Mouse (Mus musculus): ENCODE measurements around the gene Tanc1. TPM values are rescaled to one million over a fixed set of nuclear protein-coding genes. Genes with fewer than 3 reads are reported as not detected.

Gene Tanc1
- polyA plus RNA-seq, 2 experiments, result 1.1 to 1.3 TPM

- no peak overlapping the region for H3K4me3 ChIP-seq (ENCODE audit: insufficient read depth in 1 of 2, low read depth in 2 of 2, low read length in 2 of 2)
- WGBS (ENCODE audit: insufficient replicate concordance), result 70% methylated on average over 1 of the region's 1 CpGs
- H3K27me3 ChIP-seq (ENCODE audit: control insufficient read depth, insufficient read depth, low read length), result no peaks in the 10 kb centered on the region
- H3K9me3 ChIP-seq (ENCODE audit: control insufficient read depth, low read length), result no peaks in the 10 kb centered on the region
- no peak overlapping the region for H3K4me2 ChIP-seq (ENCODE audit: low read depth)
- no peak for DNase-seq (ENCODE audit: low read depth in 3 of 3, low spot score in 3 of 3)
- H3K4me1 ChIP-seq (replicated peaks; ENCODE audit: control insufficient read depth in 2 of 2, insufficient read depth in 2 of 2, low read length in 1 of 2), result no peaks in the 10 kb centered on the region
- H3K36me3 ChIP-seq (replicated peaks; ENCODE audit: control insufficient read depth, insufficient read depth, low read depth), result no peaks in the 10 kb centered on the region
- no peak overlapping the region for H3K27ac ChIP-seq
- H3K9ac ChIP-seq (replicated peaks), result no peak overlapping the region
- no peak for TF ChIP-seq CTCF (IDR thresholded peaks at IDR 0.05; ENCODE audit: low read depth)
- no peak for ATAC-seq (ENCODE audit: insufficient read depth)
Measured at GRCm38 (mm10) chr2:59812641-59813040, 200.8 kb downstream of the Tanc1 start.

GRCm38 (mm10) chr2:59813457-59813856, 201.6 kb downstream of the Tanc1 start:
- WGBS (ENCODE audit: insufficient replicate concordance), result 75% methylated on average over 13 of the region's 13 CpGs

GRCm38 (mm10) chr2:59814997-59815396, 203.2 kb downstream of the Tanc1 start:
- Histone ChIP-seq H3K4me2 (ENCODE audit: low read depth) (no peak overlapping the region), H3K9me3 (ENCODE audit: control insufficient read depth, low read length) (no peaks in the 10 kb centered on the region), H3K9ac (replicated peaks) (no peak overlapping the region), H3K27me3 (ENCODE audit: control insufficient read depth, insufficient read depth, low read length) (no peaks in the 10 kb centered on the region), H3K27ac (no peak overlapping the region), H3K4me3 (ENCODE audit: insufficient read depth in 1 of 2, low read depth in 2 of 2, low read length in 2 of 2) (no peak overlapping the region), H3K36me3 (replicated peaks; ENCODE audit: control insufficient read depth, insufficient read depth, low read depth) (no peaks in the 10 kb centered on the region), H3K4me1 (replicated peaks; ENCODE audit: control insufficient read depth in 2 of 2, insufficient read depth in 2 of 2, low read length in 1 of 2) (no peaks in the 10 kb centered on the region)
- 66% methylated on average over 8 of the region's 8 CpGs for WGBS (ENCODE audit: insufficient replicate concordance)
- ATAC-seq (ENCODE audit: insufficient read depth) (no peak), DNase-seq (ENCODE audit: low read depth in 3 of 3, low spot score in 3 of 3) (no peak)
- TF ChIP-seq CTCF (IDR thresholded peaks at IDR 0.05; ENCODE audit: low read depth) (no peak), EP300 (IDR thresholded peaks at IDR 0.05; ENCODE audit: low read depth) (no peak)

More at GRCm38 (mm10) chr2:59813457-59813856, 201.6 kb downstream of the Tanc1 start:
- H3K4me1 ChIP-seq (replicated peaks; ENCODE audit: control insufficient read depth in 2 of 2, insufficient read depth in 2 of 2, low read length in 1 of 2), result no peaks in the 10 kb centered on the region
- no peak for DNase-seq (ENCODE audit: low read depth in 3 of 3, low spot score in 3 of 3)
- no peak overlapping the region for H3K4me2 ChIP-seq (ENCODE audit: low read depth)
- TF ChIP-seq CTCF (IDR thresholded peaks at IDR 0.05; ENCODE audit: low read depth) (no peak), EP300 (IDR thresholded peaks at IDR 0.05; ENCODE audit: low read depth) (no peak)
- no peaks in the 10 kb centered on the region for H3K9me3 ChIP-seq (ENCODE audit: control insufficient read depth, low read length)
- ATAC-seq (ENCODE audit: insufficient read depth), result no peak
- H3K36me3 ChIP-seq (replicated peaks; ENCODE audit: control insufficient read depth, insufficient read depth, low read depth), result no peaks in the 10 kb centered on the region
- H3K9ac ChIP-seq (replicated peaks), result no peak overlapping the region
- H3K4me3 ChIP-seq (ENCODE audit: insufficient read depth in 1 of 2, low read depth in 2 of 2, low read length in 2 of 2), result no peak overlapping the region
- H3K27ac ChIP-seq, result no peak overlapping the region
- no peaks in the 10 kb centered on the region for H3K27me3 ChIP-seq (ENCODE audit: control insufficient read depth, insufficient read depth, low read length)

GRCm38 (mm10) chr2:59818663-59819062, 206.8 kb downstream of the Tanc1 start:
- ATAC-seq (ENCODE audit: insufficient read depth) (no peak), DNase-seq (ENCODE audit: low read depth in 3 of 3, low spot score in 3 of 3) (no peak)
- H3K4me2 ChIP-seq (ENCODE audit: low read depth), result no peak overlapping the region
- H3K9me3 ChIP-seq (ENCODE audit: control insufficient read depth, low read length), result no peaks in the 10 kb centered on the region
- no peak overlapping the region for H3K4me3 ChIP-seq (ENCODE audit: insufficient read depth in 1 of 2, low read depth in 2 of 2, low read length in 2 of 2)
- no peak overlapping the region for H3K27ac ChIP-seq
- H3K9ac ChIP-seq (replicated peaks), result no peak overlapping the region
- H3K27me3 ChIP-seq (ENCODE audit: control insufficient read depth, insufficient read depth, low read length), result no peaks in the 10 kb centered on the region
- H3K4me1 ChIP-seq (replicated peaks; ENCODE audit: control insufficient read depth in 2 of 2, insufficient read depth in 2 of 2, low read length in 1 of 2), result no peaks in the 10 kb centered on the region
- no peaks in the 10 kb centered on the region for H3K36me3 ChIP-seq (replicated peaks; ENCODE audit: control insufficient read depth, insufficient read depth, low read depth)
- WGBS (ENCODE audit: insufficient replicate concordance), result 76% methylated on average over 15 of the region's 15 CpGs
- TF ChIP-seq CTCF (IDR thresholded peaks at IDR 0.05; ENCODE audit: low read depth), result no peak
- no peak for TF ChIP-seq EP300 (IDR thresholded peaks at IDR 0.05; ENCODE audit: low read depth)

- no peak overlapping the region for H3K4me2 ChIP-seq (ENCODE audit: low read depth)
- H3K4me3 ChIP-seq (ENCODE audit: insufficient read depth in 1 of 2, low read depth in 2 of 2, low read length in 2 of 2), result no peak overlapping the region
- DNase-seq (ENCODE audit: low read depth in 3 of 3, low spot score in 3 of 3), result no peak
- no peaks in the 10 kb centered on the region for H3K27me3 ChIP-seq (ENCODE audit: control insufficient read depth, insufficient read depth, low read length)
- H3K9ac ChIP-seq (replicated peaks), result no peak overlapping the region
- TF ChIP-seq CTCF (IDR thresholded peaks at IDR 0.05; ENCODE audit: low read depth) (no peak), EP300 (IDR thresholded peaks at IDR 0.05; ENCODE audit: low read depth) (no peak)
- WGBS (ENCODE audit: insufficient replicate concordance), result 66% methylated on average over 6 of the region's 6 CpGs
- no peaks in the 10 kb centered on the region for H3K36me3 ChIP-seq (replicated peaks; ENCODE audit: control insufficient read depth, insufficient read depth, low read depth)
- H3K4me1 ChIP-seq (replicated peaks; ENCODE audit: control insufficient read depth in 2 of 2, insufficient read depth in 2 of 2, low read length in 1 of 2), result no peaks in the 10 kb centered on the region
- ATAC-seq (ENCODE audit: insufficient read depth), result no peak
- H3K9me3 ChIP-seq (ENCODE audit: control insufficient read depth, low read length), result no peaks in the 10 kb centered on the region
- no peak overlapping the region for H3K27ac ChIP-seq
Measured at GRCm38 (mm10) chr2:59819415-59819814, 207.6 kb downstream of the Tanc1 start.
